Mouse (Mus musculus): ENCODE results near the gene Nol10. TPM values are rescaled to one million over a fixed set of nuclear protein-coding genes. Genes with fewer than 3 reads are reported as not detected.

The Nol10 gene
- polyA plus RNA-seq, 1 experiment, result 9.6 TPM

DNA sequence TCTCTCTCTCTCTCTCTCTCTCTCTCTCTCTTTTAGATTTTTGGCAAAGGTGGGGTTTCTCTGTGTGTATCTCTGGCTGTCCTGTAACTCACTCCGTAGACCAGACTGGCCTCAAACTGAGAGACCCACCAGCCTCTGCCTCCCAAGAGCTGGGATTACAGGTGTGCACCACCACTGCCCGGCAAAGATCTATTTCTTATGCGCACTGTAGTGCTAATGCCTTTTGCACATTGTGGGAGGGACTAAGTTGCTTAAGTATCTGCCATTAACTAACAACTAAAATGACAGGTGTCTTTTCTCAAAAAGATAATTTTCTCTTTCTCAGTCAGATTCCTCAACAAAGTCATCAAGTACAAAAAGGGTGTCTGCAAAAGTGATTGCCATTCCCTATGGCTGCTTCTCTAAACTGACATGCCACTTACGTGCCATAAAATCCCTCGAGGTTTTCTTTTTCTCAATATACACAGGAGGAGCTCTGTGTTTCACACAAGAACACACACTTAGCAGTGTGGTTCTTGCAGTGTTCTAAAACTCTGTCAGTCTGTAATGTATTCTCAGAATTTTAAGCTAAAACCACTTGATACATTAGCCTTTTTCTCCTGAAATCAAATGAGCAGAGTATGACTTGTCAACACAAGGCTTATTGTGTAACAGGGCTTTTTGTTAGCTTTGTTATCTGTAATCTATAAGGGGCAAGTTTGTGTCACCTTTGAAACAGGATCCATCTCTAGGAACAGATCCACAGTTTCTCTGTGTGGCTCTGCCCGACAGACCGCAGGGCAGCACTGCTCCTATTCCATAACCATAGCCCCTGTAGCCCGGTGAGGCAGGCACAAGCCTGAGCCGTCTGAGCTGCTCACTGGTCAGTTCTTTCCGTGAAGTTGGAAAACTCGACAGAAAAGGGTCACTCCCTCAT is 77.3 kb downstream of the Nol10 start:
- H3K4me3 ChIP-seq (replicated peaks; ENCODE audit: control insufficient read depth, low read depth, low read length), result no peak overlapping the region
- H3K27ac ChIP-seq (ENCODE audit: control insufficient read depth, insufficient read depth, low read depth, low read length, poor library complexity), result no peak overlapping the region
- no peaks in the 10 kb centered on the region for H3K4me1 ChIP-seq (ENCODE audit: control insufficient read depth, insufficient read depth, low read length)
- TF ChIP-seq POLR2A (IDR thresholded peaks at IDR 0.05; ENCODE audit: borderline replicate concordance, control insufficient read depth, low read depth, low read length) (no peak), CTCF (IDR thresholded peaks at IDR 0.05; ENCODE audit: control insufficient read depth, insufficient read depth, low read length) (no peak)
- WGBS, result 86% methylated on average over 11 of the region's 11 CpGs

DNA sequence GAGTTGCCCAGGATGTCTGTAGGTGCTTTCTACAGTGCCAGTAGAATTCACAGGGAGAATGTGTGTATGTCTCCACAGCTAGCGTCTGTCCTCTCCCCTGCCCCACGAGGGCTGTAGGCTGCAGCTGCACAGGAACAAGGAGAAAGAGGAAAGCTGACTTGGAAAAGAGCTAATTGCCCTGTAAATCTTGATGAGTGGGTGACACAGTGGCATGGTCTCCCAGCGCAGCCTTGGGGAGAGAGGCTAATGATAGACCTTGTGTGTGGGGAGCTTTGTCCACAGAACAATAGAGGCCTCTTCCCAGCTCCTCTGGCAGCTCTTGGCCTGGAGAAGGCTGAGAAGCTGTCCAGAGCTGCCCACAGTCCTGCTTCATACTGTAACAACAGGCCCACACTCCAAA is 78.5 kb downstream of the Nol10 start:
- no peak overlapping the region for H3K27ac ChIP-seq (ENCODE audit: control insufficient read depth, insufficient read depth, low read depth, low read length, poor library complexity)
- no peaks in the 10 kb centered on the region for H3K4me1 ChIP-seq (ENCODE audit: control insufficient read depth, insufficient read depth, low read length)
- no peak for TF ChIP-seq CTCF (IDR thresholded peaks at IDR 0.05; ENCODE audit: control insufficient read depth, insufficient read depth, low read length)
- no peak for TF ChIP-seq POLR2A (IDR thresholded peaks at IDR 0.05; ENCODE audit: borderline replicate concordance, control insufficient read depth, low read depth, low read length)
- 82% methylated on average over 3 of the region's 3 CpGs for whole genome bisulfite sequencing
- no peak overlapping the region for H3K4me3 ChIP-seq (replicated peaks; ENCODE audit: control insufficient read depth, low read depth, low read length)

- no peaks in the 10 kb centered on the region for H3K4me1 ChIP-seq (ENCODE audit: control insufficient read depth, insufficient read depth, low read length)
- no peak overlapping the region for H3K27ac ChIP-seq (ENCODE audit: control insufficient read depth, insufficient read depth, low read depth, low read length, poor library complexity)
- no peak overlapping the region for H3K4me3 ChIP-seq (replicated peaks; ENCODE audit: control insufficient read depth, low read depth, low read length)
- 78% methylated on average over 2 of the region's 2 CpGs for WGBS
- TF ChIP-seq POLR2A (IDR thresholded peaks at IDR 0.05; ENCODE audit: borderline replicate concordance, control insufficient read depth, low read depth, low read length) (no peak), CTCF (IDR thresholded peaks at IDR 0.05; ENCODE audit: control insufficient read depth, insufficient read depth, low read length) (no peak)
Observed at GRCm38 (mm10) chr12:17430578-17430977, 82.3 kb downstream of the Nol10 start.

DNA sequence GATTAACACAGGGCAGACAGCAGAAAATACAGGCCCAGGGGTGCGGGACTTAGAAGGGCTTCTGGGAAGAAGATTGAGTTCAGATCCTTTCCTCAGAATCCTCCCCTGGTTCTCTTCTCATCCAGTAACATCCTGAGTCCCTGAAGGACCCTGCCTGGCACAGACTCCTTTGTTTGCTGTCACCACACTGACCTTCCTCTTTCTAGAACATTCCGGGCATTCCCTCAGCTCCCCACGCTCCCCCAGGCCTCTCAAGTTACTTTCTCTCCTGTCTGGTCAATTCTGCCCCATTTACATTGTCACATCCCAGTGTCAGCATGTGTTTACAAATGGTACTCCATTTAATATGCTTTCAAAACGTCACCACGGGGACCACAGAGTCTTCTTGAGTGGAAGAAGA is 82.9 kb downstream of the Nol10 start:
- TF ChIP-seq CTCF (IDR thresholded peaks at IDR 0.05; ENCODE audit: control insufficient read depth, insufficient read depth, low read length) (no peak), POLR2A (IDR thresholded peaks at IDR 0.05; ENCODE audit: borderline replicate concordance, control insufficient read depth, low read depth, low read length) (no peak)
- 82% methylated on average over 5 of the region's 5 CpGs for WGBS
- Histone ChIP-seq H3K4me3 (replicated peaks; ENCODE audit: control insufficient read depth, low read depth, low read length) (no peak overlapping the region), H3K4me1 (ENCODE audit: control insufficient read depth, insufficient read depth, low read length) (no peaks in the 10 kb centered on the region), H3K27ac (ENCODE audit: control insufficient read depth, insufficient read depth, low read depth, low read length, poor library complexity) (no peak overlapping the region)

DNA sequence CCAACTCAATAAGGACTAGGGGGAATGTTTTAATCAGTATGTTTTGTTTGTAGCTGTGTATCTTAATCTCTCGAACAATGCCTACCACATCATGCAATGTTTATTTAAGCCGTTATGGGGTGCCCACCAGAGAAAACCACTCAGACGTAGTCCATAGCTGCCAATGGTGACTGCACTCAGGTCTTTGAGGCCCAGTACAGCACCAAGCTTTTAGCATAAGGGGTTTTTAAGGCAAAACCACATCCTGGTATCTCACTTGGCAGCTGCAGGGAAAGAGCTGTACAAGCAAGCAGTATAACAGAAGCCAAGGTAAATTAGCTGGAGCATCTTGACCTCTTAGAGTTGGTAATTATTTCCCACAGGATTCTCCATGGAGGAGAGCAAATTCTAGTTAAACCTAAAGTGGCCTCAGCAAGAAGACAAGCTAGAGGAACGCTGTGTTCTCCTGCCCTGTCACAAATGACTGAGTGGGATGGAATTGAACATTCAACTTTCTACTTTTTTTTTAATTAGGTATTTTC is 83.6 kb downstream of the Nol10 start:
- no peaks in the 10 kb centered on the region for H3K4me1 ChIP-seq (ENCODE audit: control insufficient read depth, insufficient read depth, low read length)
- H3K4me3 ChIP-seq (replicated peaks; ENCODE audit: control insufficient read depth, low read depth, low read length), result no peak overlapping the region
- TF ChIP-seq POLR2A (IDR thresholded peaks at IDR 0.05; ENCODE audit: borderline replicate concordance, control insufficient read depth, low read depth, low read length) (no peak), CTCF (IDR thresholded peaks at IDR 0.05; ENCODE audit: control insufficient read depth, insufficient read depth, low read length) (no peak)
- 77% methylated on average over 4 of the region's 4 CpGs for WGBS
- H3K27ac ChIP-seq (ENCODE audit: control insufficient read depth, insufficient read depth, low read depth, low read length, poor library complexity), result no peak overlapping the region

DNA sequence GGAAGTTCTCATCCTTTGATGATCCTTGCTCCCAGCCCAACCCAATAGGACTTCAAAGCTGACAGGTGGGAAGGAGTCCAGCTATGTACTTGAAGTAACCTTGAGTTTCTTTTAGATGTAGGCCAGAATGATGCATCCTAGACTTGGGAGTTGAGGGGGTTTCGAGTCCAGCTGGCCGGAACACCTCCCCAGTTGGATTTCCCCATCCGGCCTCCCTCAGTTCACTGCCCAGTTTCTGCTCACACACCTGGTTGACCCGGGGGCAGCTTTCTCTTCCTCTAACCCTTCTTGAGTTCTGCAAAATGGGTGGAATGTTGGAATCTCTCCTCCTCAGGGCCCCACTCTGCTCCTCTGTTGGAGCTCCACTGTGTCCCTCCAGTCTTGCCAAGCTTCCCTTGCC is 85.5 kb downstream of the Nol10 start:
- H3K4me3 ChIP-seq (replicated peaks; ENCODE audit: control insufficient read depth, low read depth, low read length), result no peak overlapping the region
- no peak overlapping the region for H3K27ac ChIP-seq (ENCODE audit: control insufficient read depth, insufficient read depth, low read depth, low read length, poor library complexity)
- 89% methylated on average over 4 of the region's 4 CpGs for WGBS
- TF ChIP-seq CTCF (IDR thresholded peaks at IDR 0.05; ENCODE audit: control insufficient read depth, insufficient read depth, low read length) (no peak), POLR2A (IDR thresholded peaks at IDR 0.05; ENCODE audit: borderline replicate concordance, control insufficient read depth, low read depth, low read length) (no peak)
- H3K4me1 ChIP-seq (ENCODE audit: control insufficient read depth, insufficient read depth, low read length), result no peaks in the 10 kb centered on the region

GRCm38 (mm10) chr12:17436471-17436870 is 88.2 kb downstream of the Nol10 start:
- 77% methylated on average over 2 of the region's 2 CpGs for WGBS
- Histone ChIP-seq H3K4me3 (replicated peaks; ENCODE audit: control insufficient read depth, low read depth, low read length) (no peak overlapping the region), H3K4me1 (ENCODE audit: control insufficient read depth, insufficient read depth, low read length) (no peaks in the 10 kb centered on the region), H3K27ac (ENCODE audit: control insufficient read depth, insufficient read depth, low read depth, low read length, poor library complexity) (no peak overlapping the region)
- TF ChIP-seq CTCF (IDR thresholded peaks at IDR 0.05; ENCODE audit: control insufficient read depth, insufficient read depth, low read length), result no peak
- TF ChIP-seq POLR2A (IDR thresholded peaks at IDR 0.05; ENCODE audit: borderline replicate concordance, control insufficient read depth, low read depth, low read length), result no peak

GRCm38 (mm10) chr12:17440251-17440651 is 92.0 kb downstream of the Nol10 start:
- Histone ChIP-seq H3K4me3 (replicated peaks; ENCODE audit: control insufficient read depth, low read depth, low read length) (no peak overlapping the region), H3K27ac (ENCODE audit: control insufficient read depth, insufficient read depth, low read depth, low read length, poor library complexity) (no peak overlapping the region)
- 12% methylated on average over 7 of the region's 7 CpGs for WGBS

More at GRCm38 (mm10) chr12:17440251-17440651, 92.0 kb downstream of the Nol10 start:
- H3K4me1 ChIP-seq (ENCODE audit: control insufficient read depth, insufficient read depth, low read length), result no peaks in the 10 kb centered on the region
- TF ChIP-seq POLR2A (IDR thresholded peaks at IDR 0.05; ENCODE audit: borderline replicate concordance, control insufficient read depth, low read depth, low read length), result no peak
- TF ChIP-seq CTCF (IDR thresholded peaks at IDR 0.05; ENCODE audit: control insufficient read depth, insufficient read depth, low read length), result no peak
